Mouse (Mus musculus) liver, embryonic 14.5 days (tissue): ENCODE results near the gene Rpp14.

ENCODE experiments used
- CTCF ChIP-seq: IDR thresholded peaks from 2 replicates; pipeline ENCODE4 v1.5.1; 2016; ENCODE audit warnings: antibody characterized with exemption, low read depth, control low read depth
- EP300 ChIP-seq: IDR thresholded peaks from 2 replicates; pipeline ENCODE4 v1.6.1; 2016; ENCODE audit warnings: antibody characterized with exemption, low read depth

- TF ChIP-seq CTCF (no peak), EP300 (no peak)
These were observed 20.2 kb upstream of the Rpp14 start for GRCm38 (mm10) chr14:8059938-8060337.
